Mouse (Mus musculus) cortical plate, adult 2 months (tissue): ENCODE data around the gene Pbx1. TPM values are rescaled to one million over a fixed set of nuclear protein-coding genes. Genes with fewer than 3 reads are reported as not detected.

Experiments used
- H3K27ac ChIP-seq: fragments of 200-500 bp; 2 replicates; pipeline ENCODE4 v1.5.1; 2012; ENCODE audit warnings: low read length, control low read depth, inconsistent platforms; ENCODE audit not compliant: insufficient read depth
- H3K4me1 ChIP-seq: fragments of 200-500 bp; 2 replicates; pipeline ENCODE4 v1.6.1; 2011; ENCODE audit warnings: low read length; ENCODE audit not compliant: control insufficient read depth, insufficient read depth
- H3K4me3 ChIP-seq: fragments of 200-500 bp; 2 replicates; pipeline ENCODE4 v1.5.1; 2011; ENCODE audit warnings: mild to moderate bottlenecking, low read length, control low read depth; ENCODE audit not compliant: insufficient read depth
- CTCF ChIP-seq: fragments of 200-500 bp; IDR thresholded peaks from 2 replicates; pipeline ENCODE4 v1.5.1; 2011; ENCODE audit warnings: mild to moderate bottlenecking, control low read depth, low read length; ENCODE audit not compliant: insufficient read depth; ENCODE audit errors: extremely low read depth
- POLR2A ChIP-seq: fragments of 200-500 bp; IDR thresholded peaks from 2 replicates; pipeline ENCODE4 v1.6.1; 2011; ENCODE audit warnings: mild to moderate bottlenecking, low read length, control low read depth; ENCODE audit not compliant: insufficient read depth; ENCODE audit errors: extremely low read depth
- polyA plus RNA-seq: library from polyadenylated mRNA; depleted of rRNA; stranded (reverse); fragments of >200 nt; gene quantifications from 2 replicates; pipeline ENCODE4 v1.2.3, GENCODE M21; 2012

The Pbx1 gene
- polyA plus RNA-seq, 1 experiment, result 65.5 TPM

DNA sequence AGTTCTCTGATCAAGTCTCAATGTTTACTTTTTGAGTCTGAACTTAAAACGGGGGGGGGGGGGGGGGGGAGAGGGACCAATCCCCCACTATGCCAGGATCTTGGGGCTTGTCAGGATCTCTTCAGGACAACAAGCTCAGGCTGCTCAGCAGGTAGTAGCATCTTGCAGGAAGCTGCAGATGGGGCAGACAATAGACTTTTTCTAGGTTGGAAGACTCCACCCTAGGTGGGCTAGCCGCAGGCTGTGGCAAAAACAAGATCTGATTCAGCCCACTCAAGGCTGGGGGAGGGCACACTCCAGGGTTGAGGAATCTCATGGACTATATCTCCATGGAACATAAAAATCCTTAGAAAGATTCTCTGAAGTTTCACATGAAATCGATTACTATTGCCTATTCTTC is 330.6 kb downstream of the Pbx1 start:
- Histone ChIP-seq H3K4me1 (no peaks in the 10 kb centered on the region), H3K27ac (no peak overlapping the region), H3K4me3 (no peak overlapping the region)
- TF ChIP-seq POLR2A (no peak), CTCF (no peak)

DNA sequence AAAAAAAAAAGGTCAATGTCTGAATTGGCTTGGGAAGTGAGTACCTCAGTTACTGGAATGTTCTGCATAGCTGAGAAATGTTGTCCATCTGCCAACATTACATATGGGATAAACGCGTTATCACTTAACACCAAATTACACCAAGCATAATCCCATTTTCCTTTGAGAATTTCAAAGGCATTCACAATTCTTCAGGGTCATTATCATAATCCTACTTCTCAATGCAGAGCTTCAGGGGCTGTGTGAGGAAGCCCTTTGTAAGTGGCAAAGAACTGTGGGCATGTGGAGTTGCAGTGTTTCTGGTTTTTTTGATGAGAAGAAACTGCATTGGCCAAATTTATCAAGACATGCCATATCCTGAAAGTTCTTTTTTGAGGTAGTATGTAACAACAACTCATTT is 333.3 kb downstream of the Pbx1 start:
- Histone ChIP-seq H3K4me3 (no peak overlapping the region), H3K4me1 (no peaks in the 10 kb centered on the region), H3K27ac (no peak overlapping the region)
- TF ChIP-seq CTCF (no peak), POLR2A (no peak)

- no peak for TF ChIP-seq POLR2A
- no peak for TF ChIP-seq CTCF
- Histone ChIP-seq H3K4me3 (no peak overlapping the region), H3K4me1 (no peaks in the 10 kb centered on the region), H3K27ac (no peak overlapping the region)
These were observed 337.4 kb downstream of the Pbx1 start for GRCm38 (mm10) chr1:168094671-168095070.

GRCm38 (mm10) chr1:168093044-168093443 is 339.0 kb downstream of the Pbx1 start:
- H3K4me3 ChIP-seq, result no peak overlapping the region
- H3K27ac ChIP-seq, result no peak overlapping the region
- TF ChIP-seq CTCF (peak; percentile 78), POLR2A (no peak)
- H3K4me1 ChIP-seq, result no peaks in the 10 kb centered on the region

DNA sequence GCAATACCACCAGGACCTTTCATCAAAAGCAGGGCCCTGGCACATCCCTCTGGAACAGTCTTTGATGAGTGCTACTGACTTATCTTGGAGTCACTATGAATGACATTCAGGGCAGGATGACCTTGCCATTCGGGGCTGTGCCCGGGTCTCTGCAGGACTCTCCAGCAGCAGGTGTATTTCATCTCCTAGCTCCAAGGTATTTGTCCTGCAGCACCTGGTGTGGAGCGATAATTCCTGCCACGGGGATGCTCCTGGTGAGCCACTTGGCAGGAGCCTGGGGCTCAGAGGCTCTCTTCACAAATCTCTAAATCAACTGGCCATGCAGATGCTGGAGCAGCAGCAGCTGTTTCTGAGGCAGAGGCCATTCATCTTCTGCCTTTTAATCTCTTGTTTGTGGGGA is 340.4 kb downstream of the Pbx1 start:
- Histone ChIP-seq H3K27ac (no peak overlapping the region), H3K4me1 (no peaks in the 10 kb centered on the region), H3K4me3 (no peak overlapping the region)
- TF ChIP-seq POLR2A (no peak), CTCF (no peak)

GRCm38 (mm10) chr1:168088680-168089079 is 343.4 kb downstream of the Pbx1 start:
- Histone ChIP-seq H3K27ac (no peak overlapping the region), H3K4me3 (no peak overlapping the region), H3K4me1 (no peaks in the 10 kb centered on the region)
- TF ChIP-seq POLR2A (no peak), CTCF (no peak)

- Histone ChIP-seq H3K4me3 (no peak overlapping the region), H3K4me1 (no peaks in the 10 kb centered on the region), H3K27ac (no peak overlapping the region)
- no peak for TF ChIP-seq POLR2A
- TF ChIP-seq CTCF, result no peak
These were observed 352.7 kb downstream of the Pbx1 start for GRCm38 (mm10) chr1:168079394-168079767.

GRCm38 (mm10) chr1:168078746-168079393 is 353.2 kb downstream of the Pbx1 start:
- H3K4me3 ChIP-seq, result no peak overlapping the region
- TF ChIP-seq CTCF, result no peak
- TF ChIP-seq POLR2A, result no peak
- H3K4me1 ChIP-seq, result no peaks in the 10 kb centered on the region
- no peak overlapping the region for H3K27ac ChIP-seq

DNA sequence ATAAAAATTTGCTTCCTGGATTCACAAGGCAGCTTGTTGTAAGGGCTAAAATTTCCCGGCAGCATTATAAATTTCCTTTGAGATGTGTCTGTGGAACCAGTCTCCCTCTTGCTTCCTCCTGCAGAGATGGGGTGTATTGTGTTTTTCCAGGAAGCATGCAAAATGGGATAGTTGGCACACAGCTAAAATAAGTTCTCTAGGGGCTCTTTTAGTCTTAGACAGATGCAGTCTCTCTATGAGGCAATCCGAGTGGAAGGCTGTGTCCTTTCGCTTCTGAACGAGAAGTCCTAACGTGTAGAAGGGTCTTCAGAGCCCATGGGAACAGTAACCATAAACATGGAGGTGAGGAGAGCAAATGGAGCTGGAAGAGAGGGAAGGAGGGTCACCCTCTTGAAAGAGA is 360.1 kb downstream of the Pbx1 start:
- no peak overlapping the region for H3K27ac ChIP-seq
- no peak for TF ChIP-seq POLR2A
- no peak for TF ChIP-seq CTCF
- H3K4me3 ChIP-seq, result no peak overlapping the region
- no peaks in the 10 kb centered on the region for H3K4me1 ChIP-seq

GRCm38 (mm10) chr1:168070273-168070910 is 361.7 kb downstream of the Pbx1 start:
- Histone ChIP-seq H3K27ac (no peak overlapping the region), H3K4me3 (no peak overlapping the region), H3K4me1 (no peaks in the 10 kb centered on the region)
- TF ChIP-seq POLR2A (no peak), CTCF (no peak)

- Histone ChIP-seq H3K4me3 (no peak overlapping the region), H3K4me1 (no peaks in the 10 kb centered on the region), H3K27ac (no peak overlapping the region)
- TF ChIP-seq POLR2A (no peak), CTCF (no peak)
These were observed 362.3 kb downstream of the Pbx1 start for GRCm38 (mm10) chr1:168069740-168070139.
